Mouse (Mus musculus) central nervous system, embryonic 11.5 days (tissue): ENCODE results near the gene Art4. TPM values are rescaled to one million over a fixed set of nuclear protein-coding genes. Genes with fewer than 3 reads are reported as not detected.

ENCODE experiments used
- polyA plus RNA-seq: library from polyadenylated mRNA; depleted of rRNA; stranded (reverse); fragments of >200 nt; gene quantifications from 2 replicates; pipeline ENCODE4 v1.2.3, GENCODE M21; 2012; rRNA removed

The Art4 gene
- polyA plus RNA-seq: 1.8 and 2.9 TPM in 2 replicates

GRCm38 (mm10) chr6:136857186-136857872 is at the start of gene Art4:
Gene Art4 (minus strand): TSS chr6:136857733.

GRCm38 (mm10) chr6:136875670-136876069 is 18.1 kb upstream of the Art4 start, which contains the start of gene Mgp:
Gene Mgp (minus strand): TSS chr6:136875823.

GRCm38 (mm10) chr6:136835352-136835751 is 22.2 kb downstream of the Art4 start, which contains the start of gene Smco3:
Gene Smco3 (minus strand): TSS chr6:136835452.

GRCm38 (mm10) chr6:136827881-136828561 is 29.5 kb downstream of the Art4 start, which contains the start of gene Wbp11:
Gene Wbp11 (minus strand): TSS chr6:136828233.

GRCm38 (mm10) chr6:136827516-136827880 is 30.0 kb downstream of the Art4 start, which contains the start of gene BC049715:
Gene BC049715 (plus strand): TSS chr6:136827626.

GRCm38 (mm10) chr6:136808014-136808417 is 49.5 kb downstream of the Art4 start, which contains the start of gene H2afj:
Gene H2afj (plus strand): TSS chr6:136808244.

GRCm38 (mm10) chr6:136803739-136804633 is 53.5 kb downstream of the Art4 start, which contains the start of gene Hist4h4:
Gene Hist4h4 (minus strand): TSS chr6:136804415.

Other genes starting within 250 kb of the Art4 start
- gene Plbd1, start 195.8 kb downstream of the Art4 start, polyA plus RNA-seq: 0.49 and 0.82 TPM in 2 replicates
- gene Gucy2c, start 76.0 kb downstream of the Art4 start, polyA plus RNA-seq: 0.10 and 0.14 TPM in 2 replicates
- 0.95 and 1.2 TPM in 2 replicates for gene Hist4h4, start 53.3 kb downstream of the Art4 start, polyA plus RNA-seq
- 66.3 and 116 TPM in 2 replicates for gene H2afj, start 49.5 kb downstream of the Art4 start, polyA plus RNA-seq
- 0.48 and 1.0 TPM in 2 replicates for gene BC049715, start 30.1 kb downstream of the Art4 start, polyA plus RNA-seq
- gene Wbp11, start 29.5 kb downstream of the Art4 start, polyA plus RNA-seq: 115 and 127 TPM in 2 replicates
- gene Smco3, start 22.3 kb downstream of the Art4 start, polyA plus RNA-seq: 0.73 and 1.1 TPM in 2 replicates
- 3.2 and 24.3 TPM in 2 replicates for gene Mgp, start 18.1 kb upstream of the Art4 start, polyA plus RNA-seq
- 0.05 and 0.35 TPM in 2 replicates for gene Erp27, start 64.4 kb upstream of the Art4 start, polyA plus RNA-seq
- gene Pde6h, start 66.1 kb upstream of the Art4 start, polyA plus RNA-seq: 0.09 TPM in 1 of 2 replicates, not detected in the other
- gene Arhgdib, start 84.2 kb upstream of the Art4 start, polyA plus RNA-seq: 23.0 and 40.8 TPM in 2 replicates